Mouse (Mus musculus): ENCODE measurements around the gene Olfr150.
"Not testable (repeated sequence)": the region's sequence is repeated elsewhere in the genome, so short reads cannot be mapped to it uniquely, and the experiment has no call there.

DNA sequence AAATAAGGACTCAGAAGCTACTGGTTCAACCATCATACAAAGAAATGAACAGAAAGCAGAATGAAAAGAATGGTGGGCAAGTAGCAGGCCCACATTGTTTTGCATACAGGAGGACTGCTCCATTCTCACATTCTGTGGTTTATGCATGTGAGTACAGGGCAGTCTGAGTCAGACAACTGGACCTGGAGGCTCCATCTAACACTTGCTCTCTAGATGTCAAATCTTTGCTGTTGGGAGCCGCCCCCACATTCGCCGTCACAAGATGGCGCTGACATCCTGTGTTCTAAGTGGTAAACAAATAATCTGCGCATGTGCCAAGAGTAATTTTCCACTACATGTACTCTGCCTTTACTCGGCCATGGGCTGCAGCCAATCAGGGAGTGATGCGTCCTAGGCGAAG lies 29.7 kb upstream of the Olfr150 start:
- TF ChIP-seq USF1 (IDR thresholded peaks at IDR 0.05; ENCODE audit: low read depth); CTCF (IDR thresholded peaks at IDR 0.05; ENCODE audit: control insufficient read depth, insufficient read depth, insufficient read length); CEBPB (IDR thresholded peaks at IDR 0.05; ENCODE audit: low read depth); FOSL1 (IDR thresholded peaks at IDR 0.05; ENCODE audit: insufficient read depth, low read length, poor library complexity, severe bottlenecking); MAX (IDR thresholded peaks at IDR 0.05); MYOG (IDR thresholded peaks at IDR 0.05; ENCODE audit: control insufficient read depth, extremely low read depth, insufficient read length): not testable (repeated sequence)

Data from C2C12 (cell line).